Mouse (Mus musculus) limb, embryonic 14.5 days (tissue): ENCODE measurements around the gene Zfp668. TPM values are rescaled to one million over a fixed set of nuclear protein-coding genes. Genes with fewer than 3 reads are reported as not detected.

Source experiments
- ATAC-seq: fragments of 200-750 bp; cut with Nextera tagmentation; 2 replicates; pipeline ENCODE4 v1.8.0; 2017; ENCODE audit warnings: low read depth, moderate number of reproducible peaks, moderate TSS enrichment; ENCODE audit not compliant: low FRiP score
- DNase-seq: peaks from one replicate; pipeline ENCODE4 v3.0.0-alpha.2; 2015; ENCODE audit warnings: low spot score
- H3K27ac ChIP-seq: fragments of 300-500 bp; sonication (generic); replicated peaks from 2 replicates; pipeline ENCODE4 v1.5.1; 2014; ENCODE audit warnings: low read depth, mild to moderate bottlenecking, low read length, moderate library complexity, mixed read lengths
- H3K27me3 ChIP-seq: fragments of 300-500 bp; sonication (generic); 2 replicates; pipeline ENCODE4 v1.6.1; 2014; ENCODE audit warnings: low read length, mixed read lengths; ENCODE audit not compliant: control insufficient read depth, insufficient read depth
- H3K36me3 ChIP-seq: fragments of 300-500 bp; sonication (generic); 2 replicates; pipeline ENCODE4 v1.6.1; 2014; ENCODE audit warnings: mild to moderate bottlenecking, low read length, moderate library complexity, mixed read lengths; ENCODE audit not compliant: control insufficient read depth, insufficient read depth
- H3K4me1 ChIP-seq: fragments of 300-500 bp; sonication (generic); 2 replicates; pipeline ENCODE4 v1.6.1; 2014; ENCODE audit warnings: antibody characterized with exemption, low read length, mixed read lengths; ENCODE audit not compliant: control insufficient read depth, insufficient read depth
- H3K4me2 ChIP-seq: fragments of 300-500 bp; sonication (generic); replicated peaks from 2 replicates; pipeline ENCODE4 v1.6.1; 2014; ENCODE audit warnings: low read depth, mild to moderate bottlenecking, low read length, moderate library complexity; ENCODE audit not compliant: severe bottlenecking
- H3K4me3 ChIP-seq: fragments of 300-500 bp; sonication (generic); replicated peaks from 2 replicates; pipeline ENCODE4 v1.5.1; 2014; ENCODE audit warnings: low read length
- H3K9ac ChIP-seq: fragments of 300-500 bp; sonication (generic); 2 replicates; pipeline ENCODE4 v1.6.1; 2014; ENCODE audit warnings: mild to moderate bottlenecking, low read depth, low read length, moderate library complexity; ENCODE audit not compliant: severe bottlenecking
- H3K9me3 ChIP-seq: fragments of 300-500 bp; sonication (generic); 2 replicates; pipeline ENCODE4 v1.6.1; 2016; ENCODE audit warnings: low read length; ENCODE audit not compliant: control insufficient read depth
- POLR2A ChIP-seq: fragments of 200-500 bp; IDR thresholded peaks from 2 replicates; pipeline ENCODE4 v1.8.0; 2012; ENCODE audit warnings: inconsistent platforms, mild to moderate bottlenecking, moderate library complexity, borderline replicate concordance; ENCODE audit not compliant: insufficient read depth, insufficient read length; ENCODE audit errors: extremely low read depth
- WGBS: fragments of 180-500 bp; shearing (Covaris S2); extraction: QIAGEN DNeasy Blood & Tissue Kit; methylation state at CpG from one replicate; pipeline ENCODE4 v1.1.7; 2014; 5-methylcytosine and 5-hydroxymethylcytosine counted together
- polyA plus RNA-seq, 2 experiments: library from polyadenylated mRNA; depleted of rRNA in 1 of 2; stranded (reverse) in 1 of 2; unstranded in 1 of 2; fragments of >200 nt; fragmentation: Nextera tagmentation in 1 of 2; extraction: Ambion mirVana in 1 of 2; gene quantifications; 2 replicates each; pipeline versions ENCODE4 v1.2.1 to v1.2.3; 2012 to 2014

The Zfp668 gene
- polyA plus RNA-seq, 2 experiments: 10.9 to 11.0 TPM

- 2% methylated on average over 40 of the region's 40 CpGs for WGBS
- Histone ChIP-seq H3K4me3 (peak within 1 kb of the TSS; percentile 58), H3K4me1 (0 out of 2 replicates have a peak, but pooled peaks cover 6% of the 10 kb centered on the region), H3K27ac (peak within 1 kb of the TSS; percentile 81), H3K9me3 (no peaks in the 10 kb centered on the region), H3K27me3 (no peaks in the 10 kb centered on the region), H3K4me2 (peak within 1 kb of the TSS; percentile 67), H3K9ac (peak within 1 kb of the TSS; percentile 62), H3K36me3 (peaks cover 54% of the 10 kb centered on the region)
- TF ChIP-seq POLR2A: peak; percentile 62; the same call in 1 of the 2 replicates
- DNase-seq (peak; percentile 93), ATAC-seq (peak; percentile 95)
Measured at GRCm38 (mm10) chr7:127912190-127912871, 35.7 kb upstream of the Zfp668 start, which contains the start of gene Kat8. Gene Kat8, plus strand, starts transcription at chr7:127912516.

- Histone ChIP-seq H3K4me2 (no peak overlapping the region), H3K4me1 (peaks cover 10% of the 10 kb centered on the region; the same call in 1 of the 2 replicates), H3K4me3 (no peak overlapping the region), H3K27ac (no peak overlapping the region), H3K36me3 (peaks cover 53% of the 10 kb centered on the region), H3K27me3 (no peaks in the 10 kb centered on the region), H3K9me3 (no peaks in the 10 kb centered on the region), H3K9ac (no peak overlapping the region)
- DNase-seq: no peak
- ATAC-seq: no peak
- 90% methylated on average over 4 of the region's 4 CpGs for WGBS
- no peak for TF ChIP-seq POLR2A
Measured at GRCm38 (mm10) chr7:127908656-127909055, 32.0 kb upstream of the Zfp668 start.

GRCm38 (mm10) chr7:127907939-127908338, 31.3 kb upstream of the Zfp668 start:
- DNase-seq (no peak), ATAC-seq (no peak)
- WGBS: 93% methylated on average over 12 of the region's 12 CpGs
- Histone ChIP-seq H3K27me3 (no peaks in the 10 kb centered on the region), H3K9ac (no peak overlapping the region), H3K4me2 (no peak overlapping the region), H3K4me1 (peaks cover 7% of the 10 kb centered on the region; the same call in 1 of the 2 replicates), H3K36me3 (peaks cover 53% of the 10 kb centered on the region), H3K9me3 (no peaks in the 10 kb centered on the region), H3K4me3 (no peak overlapping the region), H3K27ac (no peak overlapping the region)
- TF ChIP-seq POLR2A: no peak

- 5% methylated on average over 38 of the region's 38 CpGs for WGBS
Measured at GRCm38 (mm10) chr7:127903971-127904796, 27.6 kb upstream of the Zfp668 start, which contains the start of gene Bckdk. Gene Bckdk, plus strand, starts transcription at chr7:127904082.

GRCm38 (mm10) chr7:127901772-127902171, 25.1 kb upstream of the Zfp668 start:
- no peaks in the 10 kb centered on the region for H3K27me3 ChIP-seq
- H3K36me3 ChIP-seq: peaks cover 19% of the 10 kb centered on the region
- H3K9ac ChIP-seq: no peak overlapping the region
- H3K27ac ChIP-seq: no peak overlapping the region
- TF ChIP-seq POLR2A: no peak
- ATAC-seq: no peak
- H3K4me1 ChIP-seq: peaks cover 5% of the 10 kb centered on the region; the same call in 1 of the 2 replicates
- H3K4me3 ChIP-seq: no peak overlapping the region
- DNase-seq: no peak
- WGBS: 77% methylated on average over 2 of the region's 2 CpGs
- H3K9me3 ChIP-seq: no peaks in the 10 kb centered on the region
- no peak overlapping the region for H3K4me2 ChIP-seq

More at GRCm38 (mm10) chr7:127903971-127904796, 27.6 kb upstream of the Zfp668 start, which contains the start of gene Bckdk:
- Histone ChIP-seq H3K27ac (peak within 1 kb of the TSS; percentile 87), H3K4me3 (peak within 1 kb of the TSS; percentile 78), H3K9ac (peak within 1 kb of the TSS; percentile 80), H3K4me2 (peak within 1 kb of the TSS; percentile 85), H3K36me3 (peaks cover 43% of the 10 kb centered on the region), H3K9me3 (no peaks in the 10 kb centered on the region), H3K27me3 (no peaks in the 10 kb centered on the region), H3K4me1 (peaks cover 5% of the 10 kb centered on the region; the same call in 1 of the 2 replicates)
- TF ChIP-seq POLR2A: peak; percentile 92; the same call in 1 of the 2 replicates
- ATAC-seq (peak; percentile 89), DNase-seq (peak; percentile 90)
